8 mouse cellular contexts compared by ENCODE assay signal in genomic region chr15:36688051-36688754, GRCm38 (mm10).
DNase-seq lines count a peak whose midpoint lies in the region; ATAC-seq and TF ChIP-seq lines count a peak whose summit lies in the region.

No protein-coding gene starts in this region.

- H3K9ac ChIP-seq in midbrain, embryonic 13.5 days (replicated peaks) = no peak overlapping the region
- H3K9ac ChIP-seq in midbrain, embryonic 11.5 days (ENCODE audit: low read length) = no peak overlapping the region
- H3K9ac ChIP-seq in embryonic facial prominence, embryonic 12.5 days = no peak overlapping the region

- no peaks in the 10 kb centered on the region for H3K36me3 ChIP-seq in midbrain, embryonic 13.5 days
- H3K36me3 ChIP-seq in midbrain, embryonic 11.5 days (ENCODE audit: control insufficient read depth, insufficient read depth, low read length) = no peaks in the 10 kb centered on the region
- H3K36me3 ChIP-seq in embryonic facial prominence, embryonic 12.5 days = no peaks in the 10 kb centered on the region
- no peaks in the 10 kb centered on the region for H3K36me3 ChIP-seq in small intestine, adult 2 months (ENCODE audit: control insufficient read depth, insufficient read depth, low read length)

- no peak overlapping the region for H3K4me3 ChIP-seq in midbrain, embryonic 13.5 days (replicated peaks)
- H3K4me3 ChIP-seq in midbrain, embryonic 11.5 days (ENCODE audit: low read depth, low read length) = no peak overlapping the region
- H3K4me3 ChIP-seq in embryonic facial prominence, embryonic 12.5 days = no peak overlapping the region
- H3K4me3 ChIP-seq in small intestine, adult 2 months (ENCODE audit: low read depth, low read length) = peak overlapping the region; percentile 15; the same call in 1 of the 2 replicates

- H3K4me1 ChIP-seq in midbrain, embryonic 13.5 days (replicated peaks) = peaks cover 18% of the 10 kb centered on the region; the same call in 1 of the 2 replicates
- H3K4me1 ChIP-seq in midbrain, embryonic 11.5 days (ENCODE audit: control insufficient read depth, insufficient read depth, low read length) = no peaks in the 10 kb centered on the region; the same call in 1 of the 2 replicates
- H3K4me1 ChIP-seq in embryonic facial prominence, embryonic 12.5 days = no peaks in the 10 kb centered on the region
- H3K4me1 ChIP-seq in small intestine, adult 2 months (ENCODE audit: control insufficient read depth, insufficient read depth, insufficient read length, low read length) = peaks cover 9% of the 10 kb centered on the region; the same call in 1 of the 2 replicates

- DNase-seq in midbrain, embryonic 11.5 days (ENCODE audit: low spot score, missing footprints) = no peak
- peak; percentile 83 for DNase-seq in liver
- DNase-seq in left cerebral cortex, adult 8-10 months (ENCODE audit: low spot score in 2 of 2) = no peak
- no peak for DNase-seq in gastrocnemius, postnatal 25 days
- no peak for DNase-seq in gastrocnemius, adult 18-20 months (ENCODE audit: low spot score)

- H3K4me2 ChIP-seq in midbrain, embryonic 13.5 days (replicated peaks) = 0 out of 2 replicates have a peak overlapping the region, but pooled peaks have one; percentile 11
- H3K4me2 ChIP-seq in midbrain, embryonic 11.5 days = no peak overlapping the region
- H3K4me2 ChIP-seq in embryonic facial prominence, embryonic 12.5 days (replicated peaks) = peak overlapping the region; percentile 34

- H3K27ac ChIP-seq in midbrain, embryonic 13.5 days = no peak overlapping the region
- no peak overlapping the region for H3K27ac ChIP-seq in midbrain, embryonic 11.5 days (ENCODE audit: low read depth, low read length)
- no peak overlapping the region for H3K27ac ChIP-seq in embryonic facial prominence, embryonic 12.5 days
- H3K27ac ChIP-seq in small intestine, adult 2 months (ENCODE audit: insufficient read depth, low read depth, low read length) = peak overlapping the region; percentile 74

- TF ChIP-seq CTCF in small intestine, adult 2 months (IDR thresholded peaks at IDR 0.05; ENCODE audit: extremely low read depth, insufficient read length, insufficient replicate concordance, low read depth, low read length) = no peak

- 16% methylated on average over 17 of the region's 17 CpGs for WGBS in midbrain, embryonic 13.5 days
- WGBS in midbrain, embryonic 11.5 days = 15% methylated on average over 17 of the region's 17 CpGs
- WGBS in embryonic facial prominence, embryonic 12.5 days = 7% methylated on average over 17 of the region's 17 CpGs
- 5% methylated on average over 17 of the region's 17 CpGs for WGBS in small intestine, adult 2 months

- ATAC-seq in midbrain, embryonic 13.5 days = no peak
- ATAC-seq in midbrain, embryonic 11.5 days (ENCODE audit: low FRiP score) = no peak
- ATAC-seq in embryonic facial prominence, embryonic 12.5 days (ENCODE audit: insufficient number of reproducible peaks, insufficient read depth, low FRiP score, low TSS enrichment) = no peak

- 0 out of 2 replicates have a peak, but pooled peaks cover 7% of the 10 kb centered on the region for H3K27me3 ChIP-seq in midbrain, embryonic 13.5 days
- H3K27me3 ChIP-seq in midbrain, embryonic 11.5 days (ENCODE audit: control insufficient read depth, insufficient read depth, low read length) = no peaks in the 10 kb centered on the region
- no peaks in the 10 kb centered on the region for H3K27me3 ChIP-seq in embryonic facial prominence, embryonic 12.5 days
- H3K27me3 ChIP-seq in small intestine, adult 2 months (ENCODE audit: control insufficient read depth, insufficient read depth, low read length) = no peaks in the 10 kb centered on the region

- TF ChIP-seq POLR2A in small intestine, adult 2 months (IDR thresholded peaks at IDR 0.05; ENCODE audit: low read depth, low read length) = no peak

- H3K9me3 ChIP-seq in midbrain, embryonic 13.5 days = no peaks in the 10 kb centered on the region
- no peaks in the 10 kb centered on the region for H3K9me3 ChIP-seq in midbrain, embryonic 11.5 days (ENCODE audit: control insufficient read depth, low read length)
- no peaks in the 10 kb centered on the region for H3K9me3 ChIP-seq in embryonic facial prominence, embryonic 12.5 days
